Mouse (Mus musculus) liver, adult 2 months (tissue): ENCODE results near the gene Prkag2.

Source experiments
- CTCF ChIP-seq: fragments of 200-500 bp; IDR thresholded peaks from 2 replicates; pipeline ENCODE4 v1.5.1; 2011; ENCODE audit warnings: low read depth, low read length, control low read depth
- POLR2A ChIP-seq: fragments of 200-500 bp; IDR thresholded peaks from 2 replicates; pipeline ENCODE4 v1.6.1; 2011; ENCODE audit warnings: low read length, control low read depth; ENCODE audit not compliant: insufficient read depth; ENCODE audit errors: extremely low read depth

DNA sequence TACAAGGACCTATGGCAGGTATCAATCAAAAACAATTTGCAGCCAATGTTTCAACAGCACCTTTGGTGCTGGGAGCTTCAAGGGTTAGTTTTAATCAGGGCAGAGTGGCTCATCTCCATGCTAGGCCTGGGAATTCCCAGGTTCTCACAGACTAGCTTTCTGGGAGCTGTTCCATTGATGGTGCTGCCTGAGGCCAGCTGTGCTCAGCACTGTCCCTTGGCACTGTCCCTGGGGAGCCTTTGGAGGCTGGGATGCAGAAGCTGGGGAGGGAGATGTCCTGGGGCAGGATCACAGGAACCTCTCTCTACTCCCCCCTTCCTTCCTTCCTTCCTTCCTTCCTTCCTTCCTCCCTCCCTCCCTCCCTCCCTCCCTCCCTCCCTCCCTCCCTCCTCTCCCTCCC is 13.7 kb upstream of the Prkag2 start:
- TF ChIP-seq CTCF (no peak), POLR2A (no peak)
